Mouse (Mus musculus): Measurements from ENCODE around the gene Itih1.

GRCm38 (mm10) chr14:30912641-30913040, 30.4 kb downstream of the Itih1 start:
- no peak for TF ChIP-seq CTCF (IDR thresholded peaks at IDR 0.05; ENCODE audit: control insufficient read depth, insufficient read depth, insufficient read length)
- TF ChIP-seq MYOG (IDR thresholded peaks at IDR 0.05; ENCODE audit: control insufficient read depth, extremely low read depth, insufficient read length), result no peak
- TF ChIP-seq MYOD1 (IDR thresholded peaks at IDR 0.05; ENCODE audit: control insufficient read depth, insufficient read length, low read depth), result no peak
- no peak for TF ChIP-seq USF1 (IDR thresholded peaks at IDR 0.05; ENCODE audit: low read depth)
- no peak for TF ChIP-seq CEBPB (IDR thresholded peaks at IDR 0.05; ENCODE audit: low read depth)
- no peak for TF ChIP-seq MAX (IDR thresholded peaks at IDR 0.05)
